In the genomic region with DNA sequence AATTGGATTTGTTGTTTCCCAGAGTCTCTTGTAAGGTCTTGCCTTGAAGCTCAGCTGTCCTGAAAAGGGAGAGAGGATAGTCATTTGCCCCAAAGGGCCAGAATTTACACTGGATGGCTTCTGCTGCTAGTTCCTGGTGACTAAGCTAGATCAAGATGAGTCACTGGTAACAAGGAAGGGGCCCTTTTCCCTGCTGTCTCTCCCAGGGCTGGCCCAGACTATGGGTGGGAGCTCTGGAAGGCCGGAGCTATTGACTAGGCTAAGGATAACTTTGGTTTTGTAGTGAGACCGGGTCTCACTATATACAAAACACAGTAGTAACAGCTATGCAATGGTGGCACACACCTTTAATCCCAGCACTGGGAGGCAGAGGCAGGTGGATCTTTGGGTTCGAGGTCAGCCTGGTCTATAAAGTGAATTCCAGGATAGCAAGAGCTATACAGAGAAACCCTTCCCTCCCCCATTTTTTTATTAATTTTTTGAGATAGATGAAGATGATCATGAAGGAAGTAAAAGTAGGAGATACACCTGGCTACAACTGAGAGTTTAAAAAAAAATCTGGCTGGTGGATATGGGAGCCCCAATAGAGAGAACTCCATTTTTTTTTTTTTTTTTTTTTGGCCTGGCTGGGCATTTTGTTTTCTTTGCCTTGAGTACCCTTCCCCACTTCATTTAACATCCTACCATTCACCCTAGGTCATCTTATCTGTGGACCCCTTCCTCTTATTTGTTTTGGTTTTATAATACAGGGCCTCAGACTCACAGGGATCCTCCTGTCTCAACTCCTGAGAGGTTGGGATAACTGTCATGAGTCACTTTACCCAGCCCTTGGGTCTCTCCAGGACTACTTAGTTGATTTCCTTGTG, we compare ENCODE assay signal across 8 mouse cellular contexts. TPM values are rescaled to one million over a fixed set of nuclear protein-coding genes. Genes with fewer than 3 reads are reported as not detected.
A peak's percentile ranks its signal among the peaks of the same experiment; 100 is the strongest.
DNase-seq lines count a peak whose midpoint lies in the region; ATAC-seq lines count a peak whose summit lies in the region.

No protein-coding gene starts in this region.

- peak overlapping the region; percentile 77; the same call in 1 of the 2 replicates for H3K27ac ChIP-seq in kidney, embryonic 15.5 days
- peak overlapping the region; percentile 97 for H3K27ac ChIP-seq in hindbrain, embryonic 10.5 days
- H3K27ac ChIP-seq in midbrain, embryonic 13.5 days, result peak overlapping the region; percentile 93; the same call in 1 of the 2 replicates

- intact Hi-C loops in gastrocnemius, postnatal 36 days (cut with DNase I), result no loop called here

- peaks cover 15% of the 10 kb centered on the region for H3K36me3 ChIP-seq in kidney, embryonic 15.5 days
- H3K36me3 ChIP-seq in hindbrain, embryonic 10.5 days, result peaks cover 17% of the 10 kb centered on the region
- peaks cover 5% of the 10 kb centered on the region for H3K36me3 ChIP-seq in midbrain, embryonic 13.5 days

- no peaks in the 10 kb centered on the region for H3K27me3 ChIP-seq in kidney, embryonic 15.5 days
- no peaks in the 10 kb centered on the region for H3K27me3 ChIP-seq in hindbrain, embryonic 10.5 days (ENCODE audit: insufficient read depth, poor library complexity, severe bottlenecking)
- no peaks in the 10 kb centered on the region for H3K27me3 ChIP-seq in midbrain, embryonic 13.5 days

- peak overlapping the region; percentile 98 for H3K4me3 ChIP-seq in kidney, embryonic 15.5 days (replicated peaks)
- peak overlapping the region; percentile 100 for H3K4me3 ChIP-seq in hindbrain, embryonic 10.5 days
- H3K4me3 ChIP-seq in midbrain, embryonic 13.5 days (replicated peaks), result peak overlapping the region; percentile 100

- peak overlapping the region; percentile 69 for H3K4me2 ChIP-seq in kidney, embryonic 15.5 days
- peak overlapping the region; percentile 93 for H3K4me2 ChIP-seq in midbrain, embryonic 13.5 days (replicated peaks)

- no peak; the same call in 1 of the 2 replicates for ATAC-seq in kidney, embryonic 15.5 days (replicated peaks; ENCODE audit: low FRiP score)
- no peak for ATAC-seq in midbrain, embryonic 13.5 days

- WGBS in kidney, embryonic 15.5 days, result 87% methylated on average over 3 of the region's 3 CpGs
- 92% methylated on average over 3 of the region's 3 CpGs for WGBS in hindbrain, embryonic 10.5 days
- WGBS in midbrain, embryonic 13.5 days, result 92% methylated on average over 3 of the region's 3 CpGs

- DNase-seq in kidney, adult 9 months, result no peak
- DNase-seq in NIH3T3 (ENCODE audit: low read depth), result peak; percentile 63
- DNase-seq in hindbrain, embryonic 10.5 days (ENCODE audit: low spot score), result no peak
- DNase-seq in gastrocnemius, postnatal 36 days, result no peak
- no peak for DNase-seq in gastrocnemius, postnatal 10 days
- DNase-seq in ovary, postnatal 14 days (ENCODE audit: low spot score), result no peak

- H3K9me3 ChIP-seq in kidney, embryonic 15.5 days (replicated peaks), result no peaks in the 10 kb centered on the region
- H3K9me3 ChIP-seq in hindbrain, embryonic 10.5 days, result no peaks in the 10 kb centered on the region
- H3K9me3 ChIP-seq in midbrain, embryonic 13.5 days, result no peaks in the 10 kb centered on the region

- peak overlapping the region; percentile 97 for H3K9ac ChIP-seq in kidney, embryonic 15.5 days
- no peak overlapping the region for H3K9ac ChIP-seq in midbrain, embryonic 13.5 days (replicated peaks)

- H3K4me1 ChIP-seq in kidney, embryonic 15.5 days, result peaks cover 21% of the 10 kb centered on the region
- peaks cover 18% of the 10 kb centered on the region for H3K4me1 ChIP-seq in hindbrain, embryonic 10.5 days (replicated peaks)
- H3K4me1 ChIP-seq in midbrain, embryonic 13.5 days (replicated peaks), result peaks cover 22% of the 10 kb centered on the region

RNA-seq across cellular contexts. Expression of a gene that starts 0.9 kb away (rescaled TPM):
- 119 and 131 TPM in 2 replicates for polyA plus RNA-seq in kidney, embryonic 15.5 days (2015; fragmentation: Nextera tagmentation; extraction: Ambion mirVana)
- 107 and 122 TPM in 2 replicates for polyA plus RNA-seq in hindbrain, embryonic 10.5 days (2016; fragmentation: Nextera tagmentation; extraction: Ambion mirVana)
- 129 and 130 TPM in 2 replicates for polyA plus RNA-seq in midbrain, embryonic 13.5 days (2015; fragmentation: Nextera tagmentation; extraction: Ambion mirVana)
- total RNA-seq in gastrocnemius, postnatal 36 days (2021), result 10 to 100 TPM; 38.5 to 44.0 TPM
- total RNA-seq in gastrocnemius, postnatal 10 days (2021), result 10 to 100 TPM; 53.0 to 59.8 TPM

RNA-seq across cellular contexts. Expression of a gene that starts 27.8 kb away (rescaled TPM):
- polyA plus RNA-seq in kidney, embryonic 15.5 days (2015; fragmentation: Nextera tagmentation; extraction: Ambion mirVana), result 59.8 and 67.6 TPM in 2 replicates
- 16.4 and 19.0 TPM in 2 replicates for polyA plus RNA-seq in hindbrain, embryonic 10.5 days (2016; fragmentation: Nextera tagmentation; extraction: Ambion mirVana)
- 6.5 and 7.6 TPM in 2 replicates for polyA plus RNA-seq in midbrain, embryonic 13.5 days (2015; fragmentation: Nextera tagmentation; extraction: Ambion mirVana)
- total RNA-seq in gastrocnemius, postnatal 36 days (2021), result 10 to 100 TPM; 37.4 to 41.5 TPM
- total RNA-seq in gastrocnemius, postnatal 10 days (2021), result 10 to 100 TPM; 56.3 to 65.1 TPM

RNA-seq across cellular contexts. Expression of a gene that starts 47.3 kb away (rescaled TPM):
- polyA plus RNA-seq in kidney, embryonic 15.5 days (2015; fragmentation: Nextera tagmentation; extraction: Ambion mirVana), result 26.6 and 28.7 TPM in 2 replicates
- 20.6 and 24.9 TPM in 2 replicates for polyA plus RNA-seq in hindbrain, embryonic 10.5 days (2016; fragmentation: Nextera tagmentation; extraction: Ambion mirVana)
- 41.9 and 43.4 TPM in 2 replicates for polyA plus RNA-seq in midbrain, embryonic 13.5 days (2015; fragmentation: Nextera tagmentation; extraction: Ambion mirVana)
- total RNA-seq in gastrocnemius, postnatal 36 days (2021), result 10 to 100 TPM; 20.4 to 24.0 TPM
- 10 to 100 TPM; 22.5 to 23.3 TPM for total RNA-seq in gastrocnemius, postnatal 10 days (2021)

RNA-seq across cellular contexts. Expression of a gene that starts 54.6 kb away (rescaled TPM):
- polyA plus RNA-seq in kidney, embryonic 15.5 days (2015; fragmentation: Nextera tagmentation; extraction: Ambion mirVana), result 963 and 1,014 TPM in 2 replicates
- 1,323 and 1,330 TPM in 2 replicates for polyA plus RNA-seq in hindbrain, embryonic 10.5 days (2016; fragmentation: Nextera tagmentation; extraction: Ambion mirVana)
- 1,420 and 1,493 TPM in 2 replicates for polyA plus RNA-seq in midbrain, embryonic 13.5 days (2015; fragmentation: Nextera tagmentation; extraction: Ambion mirVana)
- total RNA-seq in gastrocnemius, postnatal 36 days (2021), result 100 to 1,000 TPM; 524 to 527 TPM
- total RNA-seq in gastrocnemius, postnatal 10 days (2021), result 100 to 1,000 TPM; 801 to 805 TPM
